Mouse (Mus musculus) heart, embryonic 12.5 days (tissue): Measurements from ENCODE around the gene Tmem240. TPM values are rescaled to one million over a fixed set of nuclear protein-coding genes. Genes with fewer than 3 reads are reported as not detected.

Experiments used
- ATAC-seq: fragments of 200-750 bp; cut with Nextera tagmentation; 2 replicates; pipeline ENCODE4 v1.8.0; 2017; ENCODE audit warnings: moderate TSS enrichment, moderate library complexity; ENCODE audit not compliant: insufficient number of reproducible peaks, low FRiP score
- H3K27ac ChIP-seq: fragments of 300-500 bp; sonication (generic); 2 replicates; pipeline ENCODE4 v1.5.1; 2016; ENCODE audit warnings: mild to moderate bottlenecking, moderate library complexity; ENCODE audit not compliant: poor library complexity, severe bottlenecking
- H3K27me3 ChIP-seq: fragments of 300-500 bp; sonication (generic); replicated peaks from 2 replicates; pipeline ENCODE4 v1.6.1; 2016; ENCODE audit warnings: mild to moderate bottlenecking, moderate library complexity
- H3K36me3 ChIP-seq: fragments of 300-500 bp; sonication (generic); 2 replicates; pipeline ENCODE4 v1.6.1; 2016; ENCODE audit warnings: mild to moderate bottlenecking, moderate library complexity
- H3K4me1 ChIP-seq: fragments of 300-500 bp; sonication (generic); replicated peaks from 2 replicates; pipeline ENCODE4 v1.6.1; 2016; ENCODE audit warnings: mild to moderate bottlenecking
- H3K4me2 ChIP-seq: fragments of 300-500 bp; sonication (generic); 2 replicates; pipeline ENCODE4 v1.6.1; 2016; ENCODE audit warnings: mild to moderate bottlenecking, moderate library complexity
- H3K4me3 ChIP-seq: fragments of 300-500 bp; sonication (generic); 2 replicates; pipeline ENCODE4 v1.5.1; 2016; ENCODE audit warnings: mild to moderate bottlenecking
- H3K9ac ChIP-seq: fragments of 300-500 bp; sonication (generic); 2 replicates; pipeline ENCODE4 v1.6.1; 2016; ENCODE audit warnings: mild to moderate bottlenecking, moderate library complexity
- H3K9me3 ChIP-seq: fragments of 300-500 bp; sonication (generic); replicated peaks from 2 replicates; pipeline ENCODE4 v1.6.1; 2016; ENCODE audit warnings: mild to moderate bottlenecking, moderate library complexity
- WGBS: fragments of 180-500 bp; shearing (Covaris S2); methylation state at CpG from one replicate; pipeline ENCODE4 v1.1.7; 2016; 5-methylcytosine and 5-hydroxymethylcytosine counted together
- polyA plus RNA-seq: library from polyadenylated mRNA; unstranded; fragments of >200 nt; fragmentation: Nextera tagmentation; extraction: Ambion mirVana; gene quantifications from 2 replicates; pipeline ENCODE4 v1.2.1, GENCODE M21; 2016

The Tmem240 gene
- polyA plus RNA-seq, 1 experiment from 2014 or later: 0.63 TPM

DNA sequence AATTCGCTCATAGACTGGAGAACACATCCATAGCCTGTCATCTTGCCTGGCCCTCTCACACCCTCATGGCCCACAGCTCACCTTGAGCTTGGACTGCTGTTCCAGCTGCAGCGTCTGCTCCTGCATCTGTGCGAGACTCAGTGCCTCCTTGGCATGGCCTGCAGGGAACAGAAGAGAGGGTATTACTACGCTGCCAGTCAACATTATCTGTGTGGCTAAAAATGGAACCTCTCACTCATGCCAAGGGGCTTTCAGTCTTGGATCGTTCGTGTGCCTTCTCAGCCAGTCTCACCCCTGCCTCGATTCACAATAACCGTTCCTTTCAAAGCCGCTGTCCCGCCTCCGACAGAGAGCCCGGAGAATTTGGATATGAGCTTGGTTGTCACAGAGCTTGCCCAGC lies 22.4 kb downstream of the Tmem240 start:
- 78% methylated on average over 12 of the region's 12 CpGs for WGBS
- no peaks in the 10 kb centered on the region for H3K9me3 ChIP-seq
- peaks cover 54% of the 10 kb centered on the region for H3K36me3 ChIP-seq
- H3K27me3 ChIP-seq: no peaks in the 10 kb centered on the region
- H3K27ac ChIP-seq: no peak overlapping the region
- H3K4me2 ChIP-seq: no peak overlapping the region
- no peak overlapping the region for H3K4me3 ChIP-seq
- peaks cover 32% of the 10 kb centered on the region for H3K4me1 ChIP-seq
- H3K9ac ChIP-seq: peak overlapping the region; percentile 40; the same call in 1 of the 2 replicates
- ATAC-seq: no peak

DNA sequence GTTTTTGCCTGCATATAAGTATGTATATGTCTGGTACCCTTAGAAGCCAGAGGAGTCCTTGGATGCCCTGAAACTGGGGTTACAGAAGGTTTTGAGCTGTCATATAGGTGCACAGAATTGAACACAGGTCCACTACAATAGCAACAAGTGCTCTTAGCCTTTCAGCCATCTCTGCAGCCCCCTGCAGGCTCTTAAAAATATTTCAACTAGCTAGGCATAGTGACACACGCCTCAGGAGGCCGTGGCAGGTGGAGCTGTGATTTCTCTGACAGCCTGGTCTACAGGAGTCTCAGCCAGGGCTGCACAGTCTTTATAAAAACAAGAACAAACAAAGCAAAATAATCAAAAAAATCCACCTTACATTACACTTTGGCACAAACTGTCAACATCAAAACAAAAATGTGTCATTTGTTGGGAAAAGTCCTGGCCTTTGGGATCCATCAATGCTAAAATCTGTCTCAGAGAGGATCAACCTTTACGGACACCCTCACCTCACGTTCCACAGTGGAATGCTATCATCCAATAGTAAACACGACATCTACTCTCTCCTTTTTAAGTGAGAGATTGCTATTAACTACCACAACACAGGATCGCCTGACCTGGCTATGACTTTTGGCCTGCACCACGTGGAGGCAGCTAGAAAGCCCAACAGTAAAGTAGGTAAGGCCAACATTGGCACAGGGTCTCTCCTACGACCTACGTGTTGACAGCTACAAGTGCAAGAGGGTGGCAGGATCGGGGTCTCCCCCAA lies 25.4 kb downstream of the Tmem240 start:
- peaks cover 32% of the 10 kb centered on the region for H3K4me1 ChIP-seq
- H3K27ac ChIP-seq: peak overlapping the region; percentile 76
- peak overlapping the region; percentile 87 for H3K4me3 ChIP-seq
- 2% methylated on average over 10 of the region's 10 CpGs for WGBS
- H3K9me3 ChIP-seq: no peaks in the 10 kb centered on the region
- H3K36me3 ChIP-seq: peaks cover 26% of the 10 kb centered on the region
- ATAC-seq: no peak
- H3K9ac ChIP-seq: peak overlapping the region; percentile 92
- H3K27me3 ChIP-seq: no peaks in the 10 kb centered on the region
- H3K4me2 ChIP-seq: peak overlapping the region; percentile 100

DNA sequence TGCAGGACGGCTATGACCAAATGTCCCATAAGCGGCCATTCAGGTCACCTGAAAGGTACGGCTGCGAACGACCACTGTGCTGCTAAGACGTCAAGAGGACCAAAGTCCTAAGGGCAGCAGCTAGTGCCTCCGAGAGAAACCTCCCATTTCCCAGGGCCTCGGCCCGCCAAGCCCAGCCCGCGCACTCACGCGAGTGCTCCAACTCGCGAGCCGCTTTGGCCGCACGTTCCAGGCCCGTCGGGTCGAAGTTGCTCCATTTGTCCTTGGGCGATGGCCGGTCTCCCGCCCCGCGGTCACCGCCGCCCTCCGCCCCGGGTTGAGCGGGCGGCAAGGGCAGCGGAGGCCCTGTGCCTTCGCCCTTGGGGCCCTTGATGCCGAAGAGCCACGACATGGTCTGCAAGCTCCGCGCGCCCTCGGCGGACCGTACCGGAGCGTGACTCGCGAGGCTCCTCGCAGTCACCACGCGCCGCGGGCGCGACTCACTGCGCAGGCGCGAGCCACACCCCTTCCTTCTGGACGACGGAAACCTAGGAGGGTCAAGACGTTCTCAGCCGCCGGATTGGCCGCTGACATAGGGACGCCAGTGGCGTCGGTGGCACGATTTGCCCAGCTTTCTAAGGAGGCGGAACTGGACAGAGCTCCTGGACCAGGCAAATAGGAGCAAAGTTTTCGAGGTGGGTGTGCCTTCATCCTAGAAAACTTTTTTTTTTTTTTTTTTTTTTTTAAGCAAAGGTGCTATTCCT lies 26.2 kb downstream of the Tmem240 start, which contains the start of gene Atad3a:
Atad3a (minus strand) TSS at position 481 of the 743 bp plus-strand sequence.
- H3K36me3 ChIP-seq: peaks cover 19% of the 10 kb centered on the region
- under 1% methylated on average over 68 of the region's 68 CpGs for WGBS
- peak within 1 kb of the TSS; percentile 92 for H3K9ac ChIP-seq
- H3K4me2 ChIP-seq: peak within 1 kb of the TSS; percentile 100
- peak within 1 kb of the TSS; percentile 87 for H3K4me3 ChIP-seq
- ATAC-seq: peak; percentile 99
- H3K27me3 ChIP-seq: no peaks in the 10 kb centered on the region
- no peaks in the 10 kb centered on the region for H3K9me3 ChIP-seq
- peaks cover 32% of the 10 kb centered on the region for H3K4me1 ChIP-seq
- H3K27ac ChIP-seq: peak within 1 kb of the TSS; percentile 76

DNA sequence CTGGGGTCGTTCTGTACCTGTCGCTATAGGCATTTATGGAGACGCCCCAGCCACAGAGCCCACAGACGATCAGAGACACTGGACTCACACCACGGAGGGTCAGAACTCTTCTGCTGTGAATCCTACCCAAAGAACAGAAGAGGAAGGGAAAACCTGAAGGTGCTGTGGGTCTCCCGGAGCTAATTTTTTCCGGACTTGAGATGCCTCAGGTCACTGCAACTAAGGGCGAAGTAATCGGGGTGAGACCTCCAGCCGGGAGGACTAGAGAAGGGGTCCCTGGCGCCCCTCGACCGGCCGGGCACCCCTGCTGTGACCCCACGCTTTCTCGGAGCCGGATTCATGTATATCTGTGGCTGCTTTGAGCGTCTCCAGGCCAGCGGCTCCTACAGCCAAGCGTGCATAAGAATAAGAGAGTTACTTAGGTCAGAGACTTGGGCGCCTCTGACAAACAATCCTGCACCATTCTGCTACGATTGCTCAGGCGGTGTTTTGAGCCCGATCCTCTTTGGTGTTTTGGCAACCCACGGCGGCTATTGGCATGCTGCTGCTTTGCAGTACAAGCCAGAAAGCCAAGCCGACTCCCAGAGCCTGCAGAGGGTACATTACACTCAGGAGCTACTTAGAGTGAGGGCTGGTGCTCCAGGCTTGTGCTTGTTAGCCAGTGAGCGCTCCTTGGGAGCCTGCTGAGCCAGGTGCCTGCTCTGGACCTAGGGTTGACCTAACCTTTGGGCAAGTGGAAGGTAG lies 26.9 kb downstream of the Tmem240 start:
- Histone ChIP-seq H3K4me2 (peak overlapping the region; percentile 100), H3K27me3 (no peaks in the 10 kb centered on the region), H3K4me3 (peak overlapping the region; percentile 87), H3K9me3 (no peaks in the 10 kb centered on the region), H3K9ac (peak overlapping the region; percentile 90), H3K36me3 (peaks cover 12% of the 10 kb centered on the region), H3K27ac (peak overlapping the region; percentile 50), H3K4me1 (peaks cover 32% of the 10 kb centered on the region)
- WGBS: 3% methylated on average over 28 of the region's 28 CpGs
- no peak for ATAC-seq

DNA sequence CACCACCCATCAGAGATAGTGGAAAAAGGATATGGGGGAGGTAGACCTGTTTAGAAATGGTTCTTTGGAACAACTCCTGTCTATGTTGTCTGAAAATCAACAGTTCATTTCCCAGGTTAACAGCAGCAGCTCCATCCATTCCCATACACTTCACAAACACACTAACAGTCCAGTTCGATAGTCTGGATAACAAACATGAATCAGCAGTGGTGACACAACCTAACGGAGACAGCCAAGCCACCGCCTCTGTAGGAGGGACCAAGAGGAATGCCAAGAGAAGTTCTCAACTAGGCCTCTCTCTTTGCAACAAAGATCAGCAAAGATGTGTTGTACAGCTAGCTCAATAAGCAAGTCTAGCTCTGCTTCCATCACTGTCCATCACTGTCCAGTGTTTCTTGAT lies 27.8 kb downstream of the Tmem240 start:
- Histone ChIP-seq H3K9me3 (no peaks in the 10 kb centered on the region), H3K27me3 (no peaks in the 10 kb centered on the region), H3K27ac (no peak overlapping the region), H3K9ac (no peak overlapping the region), H3K4me1 (peaks cover 27% of the 10 kb centered on the region), H3K36me3 (peaks cover 3% of the 10 kb centered on the region), H3K4me3 (no peak overlapping the region), H3K4me2 (no peak overlapping the region)
- WGBS: 90% methylated on average over 3 of the region's 3 CpGs
- no peak for ATAC-seq

DNA sequence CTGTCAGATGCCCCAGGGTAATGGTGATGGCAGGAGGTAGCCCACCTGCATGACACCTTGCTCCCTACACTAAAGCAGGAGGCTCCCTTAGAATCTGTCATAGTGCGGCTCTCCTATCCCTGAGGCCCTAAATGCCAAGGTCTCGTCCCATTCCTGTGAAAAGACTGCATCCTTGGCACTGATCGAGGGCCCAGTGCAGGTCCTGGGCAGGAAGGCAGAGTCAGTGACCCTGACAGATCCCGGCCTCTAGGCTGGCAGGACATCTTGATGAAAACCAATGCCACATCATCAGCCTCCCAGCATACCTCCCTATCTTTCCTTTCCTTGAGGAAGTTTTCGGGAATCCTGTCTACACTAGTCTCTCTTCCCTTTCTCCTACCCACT lies 34.9 kb downstream of the Tmem240 start:
- H3K27ac ChIP-seq: no peak overlapping the region
- WGBS: 66% methylated on average over 5 of the region's 5 CpGs

DNA sequence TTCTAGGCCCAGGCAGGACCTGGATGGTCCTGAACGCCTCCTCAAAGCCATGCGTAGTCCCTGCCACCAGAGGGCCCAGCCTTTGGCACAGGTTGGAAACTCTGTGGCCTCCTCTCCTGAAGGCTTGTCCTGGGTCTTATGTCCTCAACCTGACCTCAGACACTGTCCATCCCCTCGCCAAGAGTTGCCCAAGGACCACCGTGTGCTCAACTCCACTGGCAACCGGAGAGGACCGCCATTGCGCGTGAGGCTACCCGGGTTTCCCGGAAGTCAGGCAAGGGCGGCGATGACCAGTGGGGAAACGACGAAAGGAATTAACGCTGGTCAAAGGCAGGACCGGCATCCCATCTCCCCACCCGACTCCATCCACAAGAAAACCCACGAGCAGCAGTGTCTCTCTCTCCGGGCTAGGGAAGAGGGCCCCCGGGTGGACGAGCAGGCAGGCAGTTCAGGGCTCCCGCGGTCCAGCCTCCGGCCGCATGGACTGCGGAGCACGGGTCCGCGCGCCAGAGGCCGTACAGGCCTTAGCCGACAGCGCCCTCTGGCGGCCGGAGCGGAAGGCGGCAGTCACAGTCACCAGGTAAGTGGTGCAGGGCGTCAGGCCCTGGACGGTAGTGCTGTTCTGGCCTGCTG lies 35.4 kb downstream of the Tmem240 start:
- WGBS: under 1% methylated on average over 39 of the region's 39 CpGs
- H3K4me1 ChIP-seq: peaks cover 18% of the 10 kb centered on the region
- H3K4me3 ChIP-seq: peak overlapping the region; percentile 53
- ATAC-seq: peak; percentile 90
- H3K27ac ChIP-seq: peak overlapping the region; percentile 52
- H3K9me3 ChIP-seq: no peaks in the 10 kb centered on the region
- peak overlapping the region; percentile 80 for H3K9ac ChIP-seq
- H3K36me3 ChIP-seq: no peaks in the 10 kb centered on the region
- peak overlapping the region; percentile 78 for H3K4me2 ChIP-seq
- peaks cover 41% of the 10 kb centered on the region for H3K27me3 ChIP-seq

More for the DNA sequence above, 34.9 kb downstream of the Tmem240 start:
- no peaks in the 10 kb centered on the region for H3K36me3 ChIP-seq
- H3K4me1 ChIP-seq: peaks cover 13% of the 10 kb centered on the region
- no peak for ATAC-seq
- H3K9ac ChIP-seq: peak overlapping the region; percentile 80; the same call in 1 of the 2 replicates
- H3K4me3 ChIP-seq: peak overlapping the region; percentile 53
- H3K9me3 ChIP-seq: no peaks in the 10 kb centered on the region
- peaks cover 40% of the 10 kb centered on the region for H3K27me3 ChIP-seq
- H3K4me2 ChIP-seq: peak overlapping the region; percentile 78

DNA sequence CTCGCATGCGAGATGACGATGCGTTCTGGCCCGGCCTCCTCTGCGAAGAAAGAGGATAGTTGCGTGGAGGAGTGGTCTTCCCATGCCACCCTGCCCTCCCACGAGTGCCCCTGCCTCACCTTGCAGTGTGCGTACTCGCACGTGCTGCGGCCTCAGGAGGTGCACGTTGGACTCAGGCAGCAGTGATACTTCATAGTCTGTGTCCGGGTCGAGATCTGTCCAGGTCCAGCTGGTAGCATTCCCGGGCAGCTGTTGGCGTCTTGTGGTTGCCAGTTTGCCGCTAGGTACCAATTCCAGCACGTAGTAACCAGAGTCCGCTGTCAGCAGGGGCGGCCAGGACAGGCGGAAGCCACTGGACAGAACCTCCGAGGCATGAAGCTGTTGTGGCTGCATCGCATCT lies 36.0 kb downstream of the Tmem240 start:
- Histone ChIP-seq H3K4me1 (peaks cover 24% of the 10 kb centered on the region), H3K9ac (peak overlapping the region; percentile 80), H3K36me3 (no peaks in the 10 kb centered on the region), H3K4me2 (peak overlapping the region; percentile 78), H3K4me3 (peak overlapping the region; percentile 53), H3K27ac (no peak overlapping the region), H3K9me3 (no peaks in the 10 kb centered on the region), H3K27me3 (peaks cover 47% of the 10 kb centered on the region)
- WGBS: 36% methylated on average over 24 of the region's 24 CpGs
- no peak for ATAC-seq

DNA sequence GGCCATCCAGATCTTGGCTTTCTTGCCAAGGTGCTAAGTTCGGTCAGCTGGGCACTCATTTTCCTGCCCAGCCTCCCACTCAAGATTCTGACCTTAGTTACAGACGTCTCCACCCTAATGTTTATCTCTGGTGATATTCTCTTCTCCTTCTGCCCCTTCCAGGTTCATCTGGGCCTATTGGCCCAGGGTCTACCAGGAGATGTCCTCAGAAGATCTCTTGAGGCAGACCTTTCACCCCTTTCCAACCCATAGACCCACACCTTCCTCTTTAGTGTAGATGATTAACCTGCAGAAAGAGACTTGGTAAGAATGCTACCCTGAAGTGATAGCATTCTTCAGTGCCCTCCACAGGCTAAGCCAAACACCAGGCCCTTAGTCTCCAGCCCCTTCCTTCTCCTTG lies 37.1 kb downstream of the Tmem240 start:
- no peak overlapping the region for H3K9ac ChIP-seq
- peaks cover 47% of the 10 kb centered on the region for H3K27me3 ChIP-seq
- no peak overlapping the region for H3K27ac ChIP-seq
- WGBS: 66% methylated on average over 2 of the region's 2 CpGs
- H3K36me3 ChIP-seq: no peaks in the 10 kb centered on the region
- peaks cover 33% of the 10 kb centered on the region for H3K4me1 ChIP-seq
- no peak overlapping the region for H3K4me3 ChIP-seq
- H3K9me3 ChIP-seq: no peaks in the 10 kb centered on the region
- no peak overlapping the region for H3K4me2 ChIP-seq
- no peak for ATAC-seq

DNA sequence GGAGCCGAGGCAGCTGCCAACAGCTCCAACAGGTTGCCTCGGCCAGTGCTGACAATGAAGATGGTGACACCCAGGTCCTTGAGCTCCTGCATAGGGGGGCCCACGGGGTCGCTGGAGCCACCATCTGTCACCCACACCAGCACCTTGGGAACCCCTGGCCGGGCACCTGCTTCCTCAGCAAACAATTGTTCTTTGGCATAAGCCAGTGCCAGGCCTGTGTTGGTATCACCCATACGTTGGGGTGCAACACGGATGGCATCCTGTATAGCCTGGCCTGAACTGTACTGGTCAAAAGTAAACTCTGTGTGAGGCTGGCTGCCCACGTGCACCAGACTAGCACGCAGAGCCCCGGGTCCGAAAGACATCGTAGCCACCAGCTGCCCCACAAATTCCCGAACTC lies 38.2 kb downstream of the Tmem240 start:
- 81% methylated on average over 13 of the region's 13 CpGs for WGBS
- H3K27me3 ChIP-seq: peaks cover 47% of the 10 kb centered on the region

More for the DNA sequence above, 38.2 kb downstream of the Tmem240 start:
- no peak overlapping the region for H3K27ac ChIP-seq
- H3K9me3 ChIP-seq: no peaks in the 10 kb centered on the region
- H3K4me3 ChIP-seq: no peak overlapping the region
- no peak overlapping the region for H3K9ac ChIP-seq
- ATAC-seq: no peak
- H3K4me2 ChIP-seq: no peak overlapping the region
- peaks cover 40% of the 10 kb centered on the region for H3K4me1 ChIP-seq
- no peaks in the 10 kb centered on the region for H3K36me3 ChIP-seq
